Mouse (Mus musculus): ENCODE results near the gene Olfr1423. TPM values are rescaled to one million over a fixed set of nuclear protein-coding genes. Genes with fewer than 3 reads are reported as not detected.
"Not testable (repeated sequence)": the region's sequence is repeated elsewhere in the genome, so short reads cannot be mapped to it uniquely, and the experiment has no call there.

Olfr1423 gene
- not detected in 2 replicates for polyA plus RNA-seq (2012)

DNA sequence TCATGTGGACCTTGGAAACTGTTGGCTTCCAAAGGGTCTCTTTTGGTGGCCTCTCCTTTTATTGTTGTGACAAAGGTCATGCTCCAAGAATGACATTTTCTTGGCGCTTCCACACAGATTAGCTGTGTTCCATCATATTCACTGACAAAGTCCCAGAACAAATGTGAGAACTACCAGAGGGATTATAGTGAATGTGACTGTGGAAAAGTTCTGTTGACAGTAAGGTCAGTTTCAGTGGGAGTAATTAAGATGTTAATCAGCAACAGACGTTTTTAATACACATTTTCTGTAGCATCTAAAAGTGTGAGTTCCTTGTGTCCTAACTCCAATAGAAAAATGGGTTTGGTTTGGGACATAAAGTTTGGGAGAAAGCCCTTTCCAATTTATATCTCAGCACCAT lies at the start of gene Olfr1423:
Olfr1423 (minus strand) TSS at position 101 of the 400 bp plus-strand sequence.
- Histone ChIP-seq H3K4me3 (replicated peaks) (no peak within 1 kb of the TSS), H3K4me1 (ENCODE audit: control insufficient read depth) (no peaks in the 10 kb centered on the region), H3K27me3 (ENCODE audit: control insufficient read depth) (no peaks in the 10 kb centered on the region), H3K9me3 (ENCODE audit: control insufficient read depth, low read length) (no peaks in the 10 kb centered on the region), H3K36me3 (ENCODE audit: control insufficient read depth) (no peaks in the 10 kb centered on the region)
- TF ChIP-seq TAL1 (IDR thresholded peaks at IDR 0.05; ENCODE audit: low read length) (no peak), GATA1 (IDR thresholded peaks at IDR 0.05; ENCODE audit: low read length) (no peak)

DNA sequence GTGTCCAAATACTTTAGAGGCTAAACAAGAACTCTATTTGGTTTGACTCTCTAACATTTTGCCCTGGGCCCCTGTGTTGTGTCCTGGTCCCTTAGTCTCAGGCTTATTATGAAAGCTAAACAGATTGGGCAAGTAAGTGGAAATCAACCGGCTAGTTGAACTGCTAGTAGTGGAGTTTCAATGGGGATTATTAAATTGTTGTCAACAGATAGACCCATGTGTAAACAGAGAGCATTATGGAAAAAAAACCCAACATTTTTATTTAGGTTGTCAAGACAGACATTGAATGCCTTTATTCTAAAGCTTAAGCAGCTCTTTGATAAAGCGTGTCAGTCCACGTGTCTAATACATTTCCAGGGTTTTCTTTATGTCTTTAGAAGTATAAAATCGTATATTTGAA lies 36.5 kb upstream of the Olfr1423 start, which contains the start of gene Olfr1425:
Olfr1425 (minus strand) TSS at position 101 of the 400 bp plus-strand sequence.
- H3K4me1 ChIP-seq (ENCODE audit: control insufficient read depth); H3K27me3 ChIP-seq (ENCODE audit: control insufficient read depth); H3K4me3 ChIP-seq (replicated peaks); H3K9me3 ChIP-seq (ENCODE audit: control insufficient read depth, low read length); H3K36me3 ChIP-seq (ENCODE audit: control insufficient read depth): not testable (repeated sequence)

DNA sequence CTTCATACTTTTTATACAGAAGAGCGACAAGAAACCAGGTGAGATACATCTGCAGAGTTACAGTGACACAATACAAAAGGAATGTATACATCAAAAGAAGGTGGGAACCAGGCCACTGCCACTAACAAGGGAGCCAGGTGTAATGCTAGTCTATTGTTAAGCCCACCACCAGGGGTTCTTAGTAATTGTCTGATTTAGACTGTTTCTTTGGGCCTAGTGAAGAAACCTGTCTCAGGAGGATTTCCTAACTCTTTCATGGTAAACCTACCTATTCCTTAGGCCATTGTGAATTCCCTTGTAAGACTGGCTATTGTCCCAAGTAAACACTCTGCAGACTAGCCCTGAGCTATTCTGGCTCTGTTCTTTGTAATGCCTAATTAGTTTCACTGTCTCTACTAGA lies 28.4 kb upstream of the Olfr1423 start:
- H3K9me3 ChIP-seq (ENCODE audit: control insufficient read depth, low read length); H3K4me1 ChIP-seq (ENCODE audit: control insufficient read depth); H3K36me3 ChIP-seq (ENCODE audit: control insufficient read depth); H3K4me3 ChIP-seq (replicated peaks); H3K27me3 ChIP-seq (ENCODE audit: control insufficient read depth): not testable (repeated sequence)

DNA sequence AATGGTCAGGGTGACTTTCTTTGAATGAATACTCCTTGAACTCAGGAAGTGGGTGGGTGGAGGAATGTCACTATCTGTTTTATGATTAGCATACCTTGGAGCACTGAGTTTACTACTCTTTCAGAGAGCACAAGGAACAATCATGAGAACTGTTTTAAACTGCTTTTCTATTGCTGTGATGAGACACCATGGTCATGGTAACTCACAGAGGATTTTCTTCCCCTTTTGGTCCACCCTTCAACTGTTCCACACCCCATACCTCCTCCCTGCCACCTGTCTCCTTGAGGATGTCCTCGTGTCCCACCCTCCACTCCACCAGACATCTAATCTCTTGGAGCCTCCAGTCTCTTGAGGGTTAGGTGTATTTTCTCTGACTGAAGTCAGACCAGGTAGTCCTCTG lies 26.7 kb upstream of the Olfr1423 start:
- H3K27me3 ChIP-seq (ENCODE audit: control insufficient read depth); H3K9me3 ChIP-seq (ENCODE audit: control insufficient read depth, low read length); H3K4me3 ChIP-seq (replicated peaks); H3K36me3 ChIP-seq (ENCODE audit: control insufficient read depth); H3K4me1 ChIP-seq (ENCODE audit: control insufficient read depth): not testable (repeated sequence)

DNA sequence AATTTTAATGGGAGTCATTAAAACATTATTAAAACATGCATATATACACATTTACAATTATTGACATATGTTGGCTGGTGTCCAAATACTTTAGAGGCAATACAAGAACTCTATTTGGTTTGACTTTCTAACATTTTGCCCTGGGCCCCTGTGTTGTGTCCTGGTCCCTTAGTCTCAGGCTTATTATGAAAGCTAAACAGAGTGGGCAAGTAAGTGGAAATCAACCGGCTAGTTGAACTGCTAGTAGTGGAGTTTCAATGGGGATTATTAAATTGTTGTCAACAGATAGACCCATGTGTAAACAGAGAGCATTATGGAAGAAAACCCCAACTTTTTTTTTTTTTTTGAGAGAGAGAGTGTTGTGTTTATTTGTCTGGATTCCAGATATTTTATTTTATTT lies 21.5 kb upstream of the Olfr1423 start, which contains the start of gene Olfr1424:
Olfr1424 (minus strand) TSS at position 101 of the 400 bp plus-strand sequence.
- not testable (repeated sequence) for H3K27me3 ChIP-seq (ENCODE audit: control insufficient read depth); H3K9me3 ChIP-seq (ENCODE audit: control insufficient read depth, low read length); H3K4me1 ChIP-seq (ENCODE audit: control insufficient read depth); H3K4me3 ChIP-seq (replicated peaks); H3K36me3 ChIP-seq (ENCODE audit: control insufficient read depth)

DNA sequence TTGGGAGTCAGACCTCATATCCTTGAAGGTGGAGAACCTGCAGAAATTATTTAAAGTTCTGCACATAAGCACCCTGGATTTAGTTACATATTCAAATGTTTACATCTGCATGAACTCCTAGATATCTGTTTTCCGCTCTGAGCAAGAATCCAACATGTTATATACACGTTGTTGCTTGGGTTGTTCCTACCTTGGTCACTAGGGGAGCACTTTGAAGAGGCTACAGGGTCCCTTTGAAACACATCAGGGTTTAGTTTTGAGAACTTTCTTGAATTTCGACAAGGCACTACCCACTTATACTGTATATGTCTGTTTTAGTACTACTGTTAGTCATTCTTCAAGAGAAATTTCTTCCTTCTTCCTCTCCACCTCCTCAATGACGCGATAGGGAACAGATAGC lies 2.0 kb upstream of the Olfr1423 start:
- H3K9me3 ChIP-seq (ENCODE audit: control insufficient read depth, low read length), result no peaks in the 10 kb centered on the region

DNA sequence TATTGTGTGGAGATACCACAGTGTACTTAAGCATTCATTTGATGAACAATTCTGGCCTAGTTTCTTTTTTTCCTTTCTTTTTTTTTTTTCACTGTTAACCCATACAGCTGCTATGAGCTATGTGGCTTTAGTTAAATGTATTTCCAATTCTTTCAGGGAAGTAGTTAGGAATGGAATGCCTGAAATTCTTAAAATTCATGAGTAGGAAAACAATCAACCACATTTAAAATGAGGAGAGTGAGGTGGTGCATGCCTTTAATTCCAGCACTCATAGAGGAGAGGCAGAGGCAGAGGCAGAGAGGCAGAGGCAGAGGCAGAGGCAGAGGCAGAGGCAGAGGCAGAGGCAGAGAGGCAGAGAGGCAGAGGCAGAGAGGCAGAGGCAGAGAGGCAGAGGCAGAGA lies 3.4 kb downstream of the Olfr1423 start:
- TF ChIP-seq TAL1 (IDR thresholded peaks at IDR 0.05; ENCODE audit: low read length), result no peak
- no peaks in the 10 kb centered on the region for H3K9me3 ChIP-seq (ENCODE audit: control insufficient read depth, low read length)
- no peaks in the 10 kb centered on the region for H3K4me1 ChIP-seq (ENCODE audit: control insufficient read depth)
- H3K27me3 ChIP-seq (ENCODE audit: control insufficient read depth), result no peaks in the 10 kb centered on the region
- H3K4me3 ChIP-seq (replicated peaks), result no peak overlapping the region
- no peaks in the 10 kb centered on the region for H3K36me3 ChIP-seq (ENCODE audit: control insufficient read depth)

More for the DNA sequence above, 2.0 kb upstream of the Olfr1423 start:
- H3K4me3 ChIP-seq (replicated peaks), result no peak overlapping the region
- no peaks in the 10 kb centered on the region for H3K36me3 ChIP-seq (ENCODE audit: control insufficient read depth)
- no peaks in the 10 kb centered on the region for H3K27me3 ChIP-seq (ENCODE audit: control insufficient read depth)
- no peak for TF ChIP-seq GATA1 (IDR thresholded peaks at IDR 0.05; ENCODE audit: low read length)
- TF ChIP-seq TAL1 (IDR thresholded peaks at IDR 0.05; ENCODE audit: low read length), result no peak
- no peaks in the 10 kb centered on the region for H3K4me1 ChIP-seq (ENCODE audit: control insufficient read depth)

DNA sequence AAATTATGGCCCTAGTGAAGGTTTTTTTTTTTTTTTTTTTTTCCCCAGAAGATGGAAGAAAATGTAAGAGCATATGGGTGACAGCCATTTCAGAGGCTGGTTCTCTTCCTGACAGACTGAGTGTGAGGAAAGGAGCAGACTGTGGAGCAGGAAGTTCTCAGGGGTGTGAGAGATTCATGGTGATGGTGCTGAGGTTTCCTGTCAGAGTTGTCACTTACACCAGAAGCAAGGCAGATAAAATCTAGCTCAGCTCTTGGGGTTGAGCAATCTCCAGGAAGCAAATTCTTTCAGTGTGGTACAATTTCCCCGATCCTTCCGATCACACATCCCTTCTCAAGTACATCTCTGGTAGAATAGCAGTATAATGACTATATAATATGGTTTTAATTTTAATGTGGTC lies 14.5 kb downstream of the Olfr1423 start:
- H3K4me1 ChIP-seq (ENCODE audit: control insufficient read depth), result no peaks in the 10 kb centered on the region
- TF ChIP-seq TAL1 (IDR thresholded peaks at IDR 0.05; ENCODE audit: low read length) (no peak), GATA1 (IDR thresholded peaks at IDR 0.05; ENCODE audit: low read length) (no peak)
- no peaks in the 10 kb centered on the region for H3K27me3 ChIP-seq (ENCODE audit: control insufficient read depth)
- no peaks in the 10 kb centered on the region for H3K9me3 ChIP-seq (ENCODE audit: control insufficient read depth, low read length)
- H3K36me3 ChIP-seq (ENCODE audit: control insufficient read depth), result no peaks in the 10 kb centered on the region
- H3K4me3 ChIP-seq (replicated peaks), result no peak overlapping the region

DNA sequence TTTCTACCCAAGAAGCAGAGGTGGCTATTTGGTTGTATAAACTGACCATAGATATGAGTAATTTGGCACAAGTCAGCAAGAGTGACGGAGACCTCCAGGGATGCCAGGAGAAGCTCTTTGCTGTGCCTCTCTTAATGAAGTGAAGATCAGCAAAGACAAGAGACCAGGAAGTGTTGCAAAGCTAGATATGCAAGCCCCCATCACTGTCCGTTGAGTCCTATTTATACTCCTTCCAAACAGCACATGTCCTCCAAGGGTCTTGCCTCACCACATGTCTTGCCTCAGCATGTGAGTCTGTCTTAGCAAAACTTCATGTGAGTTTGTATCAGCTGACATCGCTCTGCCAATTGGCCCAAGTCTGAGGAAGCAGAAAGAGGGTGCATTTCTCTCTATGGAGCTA lies 15.8 kb downstream of the Olfr1423 start:
- H3K4me1 ChIP-seq (ENCODE audit: control insufficient read depth), result no peaks in the 10 kb centered on the region
- no peak overlapping the region for H3K4me3 ChIP-seq (replicated peaks)
- no peaks in the 10 kb centered on the region for H3K27me3 ChIP-seq (ENCODE audit: control insufficient read depth)
- no peaks in the 10 kb centered on the region for H3K36me3 ChIP-seq (ENCODE audit: control insufficient read depth)
- TF ChIP-seq TAL1 (IDR thresholded peaks at IDR 0.05; ENCODE audit: low read length) (no peak), GATA1 (IDR thresholded peaks at IDR 0.05; ENCODE audit: low read length) (no peak)
- no peaks in the 10 kb centered on the region for H3K9me3 ChIP-seq (ENCODE audit: control insufficient read depth, low read length)

DNA sequence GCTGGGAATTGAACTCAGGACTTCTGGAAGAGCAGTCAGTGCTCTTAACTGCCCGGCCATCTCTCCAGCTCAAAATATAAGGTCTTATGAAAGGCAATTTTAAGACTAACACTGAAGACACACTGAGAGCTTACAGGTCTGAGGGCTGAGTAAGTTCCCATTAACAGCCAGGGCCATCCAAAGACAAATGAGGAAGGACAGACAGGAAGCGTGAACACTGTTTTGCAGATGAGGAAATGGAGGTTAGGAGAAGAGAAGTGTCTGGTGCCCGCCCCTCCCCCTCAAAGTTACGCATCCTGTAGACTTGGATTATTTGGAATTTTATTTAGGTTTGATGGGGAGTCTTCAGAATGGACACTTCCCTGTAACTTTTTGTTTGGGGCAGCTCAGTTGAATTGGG lies 17.0 kb downstream of the Olfr1423 start:
- Histone ChIP-seq H3K4me3 (replicated peaks) (no peak overlapping the region), H3K27me3 (ENCODE audit: control insufficient read depth) (no peaks in the 10 kb centered on the region; the same call in 1 of the 2 replicates), H3K4me1 (ENCODE audit: control insufficient read depth) (no peaks in the 10 kb centered on the region), H3K9me3 (ENCODE audit: control insufficient read depth, low read length) (no peaks in the 10 kb centered on the region), H3K36me3 (ENCODE audit: control insufficient read depth) (no peaks in the 10 kb centered on the region)
- TF ChIP-seq TAL1 (IDR thresholded peaks at IDR 0.05; ENCODE audit: low read length) (no peak), GATA1 (IDR thresholded peaks at IDR 0.05; ENCODE audit: low read length) (no peak)

All from erythroblast, embryonic 14.5 days (primary cell).